Mouse (Mus musculus) adrenal gland, postnatal 25 days (tissue): ENCODE data around the gene Rex1bd. TPM values are rescaled to one million over a fixed set of nuclear protein-coding genes. Genes with fewer than 3 reads are reported as not detected.
"Not testable (repeated sequence)": the region's sequence is repeated elsewhere in the genome, so short reads cannot be mapped to it uniquely, and the experiment has no call there.

ENCODE experiments used
- DNase-seq: peaks from one replicate; pipeline ENCODE4 v3.0.0; 2021; ENCODE audit warnings: mixed read lengths
- total RNA-seq: library from RNA; stranded (reverse); gene quantifications from 2 replicates; pipeline ENCODE4 v1.2.3, GENCODE M21; 2021

Gene Rex1bd
- total RNA-seq, 1 experiment from 2014 or later, result 158 TPM

DNA sequence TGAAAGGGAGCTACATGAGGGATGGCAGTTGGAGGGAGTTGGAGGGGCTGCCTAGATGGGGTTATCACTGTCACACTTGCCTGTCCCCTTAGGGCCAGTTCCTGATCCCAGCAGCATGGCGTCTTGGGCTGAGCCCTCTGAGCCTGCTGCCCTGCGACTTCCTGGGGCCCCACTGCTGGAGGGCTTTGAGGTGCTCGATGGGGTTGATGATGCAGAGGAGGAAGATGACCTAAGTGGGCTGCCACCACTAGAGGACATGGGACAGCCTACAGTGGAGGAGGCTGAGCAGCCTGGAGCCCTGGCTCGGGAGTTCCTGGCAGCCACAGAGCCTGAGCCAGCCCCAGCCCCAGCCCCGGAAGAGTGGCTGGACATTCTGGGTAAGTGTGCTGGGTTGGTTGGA, 22.7 kb upstream of the Rex1bd start:
- no peak for DNase-seq

GRCm38 (mm10) chr8:70528182-70528797, 21.7 kb upstream of the Rex1bd start:
- DNase-seq, result no peak

DNA sequence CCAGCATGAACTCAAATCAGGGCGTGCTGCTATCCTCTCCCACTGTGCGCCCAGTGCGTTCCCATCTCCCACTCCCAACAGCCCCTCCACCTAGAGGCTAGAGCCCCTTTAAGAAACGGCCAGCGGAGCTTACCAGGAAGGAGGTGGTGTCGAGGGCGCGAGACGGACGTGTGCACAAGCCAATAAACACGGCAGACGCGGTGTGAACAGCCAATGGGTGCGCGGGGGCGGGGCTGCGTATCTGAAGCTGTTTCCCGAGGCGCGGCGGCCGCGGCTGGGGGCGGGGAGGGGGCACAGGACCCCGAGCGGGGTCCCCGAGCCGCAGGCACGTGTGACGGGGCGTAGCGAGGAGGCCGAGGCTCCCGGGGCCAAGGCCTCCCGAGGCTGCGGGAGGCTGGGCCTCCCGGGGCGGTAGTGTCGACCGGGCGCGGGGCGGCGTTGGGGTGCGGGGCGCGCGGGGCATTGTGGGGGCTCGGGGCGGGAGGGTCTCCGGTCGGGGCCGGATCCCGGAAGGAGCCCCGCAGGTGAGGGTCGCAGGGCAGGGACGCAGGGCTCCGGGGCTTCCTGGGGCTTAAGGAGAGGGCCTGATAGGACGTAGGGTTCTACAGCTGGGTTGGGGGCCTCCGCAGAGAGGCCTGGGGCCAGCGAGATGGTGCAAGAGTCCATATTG, 21.1 kb upstream of the Rex1bd start, which contains the start of the genes Fkbp8 and Kxd1:
Fkbp8 (plus strand) TSS at position 213 of the 670 bp plus-strand sequence.
Kxd1 (minus strand) TSS at position 445 of the 670 bp plus-strand sequence.
- peak; percentile 97 for DNase-seq

- DNase-seq, result no peak
Measured at GRCm38 (mm10) chr8:70527111-70527511, 20.6 kb upstream of the Rex1bd start.

DNA sequence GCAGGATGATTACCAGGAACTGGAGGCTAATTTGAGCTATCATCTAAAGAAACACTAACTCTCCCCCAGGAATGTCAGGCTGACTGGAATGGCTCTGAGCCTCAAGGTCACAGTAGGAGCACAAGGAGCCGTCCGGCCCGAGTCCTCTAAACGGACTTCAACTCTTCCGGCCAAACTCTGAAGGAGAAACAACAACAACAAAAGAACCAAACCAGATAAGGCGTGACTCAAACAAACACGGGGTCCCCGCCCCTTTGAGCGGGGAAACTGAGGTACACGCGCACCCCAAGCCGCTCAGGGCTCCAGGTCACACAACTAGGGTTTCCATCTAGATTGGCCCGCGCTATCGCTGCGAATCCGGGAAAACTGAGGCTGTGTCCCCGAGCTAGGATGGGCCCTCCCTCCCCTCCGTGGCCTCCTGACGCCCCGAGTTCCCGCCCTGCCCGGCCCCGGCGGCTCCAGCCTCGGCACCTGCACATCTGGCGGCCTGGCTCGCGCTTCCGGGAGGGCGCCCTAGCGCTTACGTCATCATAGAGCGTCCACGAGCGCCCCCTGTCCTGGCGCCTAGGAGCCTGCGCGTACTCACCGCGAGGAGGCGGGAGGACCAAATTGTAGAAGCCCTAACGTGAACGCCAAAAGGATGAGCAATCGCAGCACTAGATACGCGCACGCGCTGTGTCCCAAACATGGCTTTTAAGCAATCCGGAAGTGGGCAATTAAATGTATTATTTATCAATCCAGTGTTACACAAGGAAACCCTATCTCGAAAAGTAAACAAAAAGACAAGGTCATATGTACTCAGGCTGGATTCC, 16.2 kb upstream of the Rex1bd start:
- peak; percentile 94 for DNase-seq

DNA sequence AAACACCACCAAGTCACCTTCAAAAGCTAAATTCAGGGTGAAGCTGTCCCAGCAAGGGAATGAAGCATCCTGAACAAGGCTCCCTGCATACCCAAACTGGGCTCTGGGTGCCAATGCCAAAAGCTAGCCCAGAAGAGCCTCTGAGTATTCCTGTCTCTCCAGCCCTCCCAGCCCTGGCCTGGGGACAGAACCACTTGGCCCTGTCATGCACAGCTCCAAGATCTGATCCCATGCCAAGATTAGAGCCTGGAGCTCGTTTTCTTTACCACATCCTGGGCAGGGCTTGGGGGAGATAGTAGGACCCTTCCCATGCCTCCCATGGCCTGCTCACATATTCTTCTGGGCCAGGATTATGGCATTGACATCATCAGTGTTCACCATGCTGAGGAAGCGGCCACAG, 13.1 kb upstream of the Rex1bd start:
- DNase-seq, result no peak

DNA sequence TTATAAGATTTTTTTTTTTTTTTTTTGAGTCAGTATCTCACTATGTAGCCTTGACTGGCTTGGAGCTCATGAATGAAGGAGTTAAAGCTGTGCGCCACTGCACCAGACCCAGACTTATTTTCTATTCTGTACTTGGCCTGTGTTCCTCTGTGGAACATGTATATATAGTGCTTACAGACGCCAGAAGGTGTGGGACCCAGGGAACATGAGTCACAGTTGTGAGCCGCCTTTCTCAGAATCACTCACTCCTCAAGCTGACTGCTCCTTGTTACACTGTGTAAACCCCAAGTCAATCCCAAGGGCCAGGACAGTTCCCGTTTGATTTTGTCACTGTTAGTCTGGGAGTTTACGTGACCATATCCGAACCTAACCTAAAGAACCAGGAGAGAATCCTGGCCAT, 12.5 kb upstream of the Rex1bd start:
- no peak for DNase-seq

DNA sequence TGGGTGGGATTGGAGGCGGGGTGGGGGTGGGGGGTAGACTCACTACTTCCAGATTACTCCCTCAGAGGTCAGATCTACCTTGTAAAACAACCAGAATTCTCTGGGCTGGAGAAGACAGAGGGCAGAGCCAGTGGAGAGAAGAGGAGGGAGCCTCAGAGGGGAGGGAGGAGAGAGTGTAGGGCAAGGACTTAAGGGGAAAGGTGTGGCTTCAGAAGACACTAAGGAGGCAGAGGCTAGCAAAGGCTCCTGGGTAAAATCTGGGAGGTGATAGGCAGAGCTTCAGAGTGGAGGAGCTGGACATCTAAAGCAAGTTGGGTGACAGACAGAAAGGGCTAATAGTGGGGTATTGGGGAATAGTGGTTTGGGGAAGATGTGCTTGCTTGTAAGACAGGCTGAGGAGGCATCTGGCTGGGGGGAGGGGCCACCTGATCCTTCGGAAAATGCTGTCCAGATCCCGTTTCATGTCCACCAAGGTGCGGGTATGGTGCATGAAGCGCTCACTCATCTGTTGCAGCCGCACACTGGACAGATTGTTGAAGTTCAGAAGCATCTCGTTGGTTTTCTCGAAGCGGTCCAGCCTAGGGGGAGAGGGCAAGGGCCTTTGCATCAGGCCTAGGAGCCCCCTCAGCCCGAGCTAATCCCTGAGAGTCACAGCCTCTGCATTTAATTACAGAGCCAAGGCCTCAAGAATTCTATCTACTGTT, 11.5 kb upstream of the Rex1bd start:
- DNase-seq, result no peak

DNA sequence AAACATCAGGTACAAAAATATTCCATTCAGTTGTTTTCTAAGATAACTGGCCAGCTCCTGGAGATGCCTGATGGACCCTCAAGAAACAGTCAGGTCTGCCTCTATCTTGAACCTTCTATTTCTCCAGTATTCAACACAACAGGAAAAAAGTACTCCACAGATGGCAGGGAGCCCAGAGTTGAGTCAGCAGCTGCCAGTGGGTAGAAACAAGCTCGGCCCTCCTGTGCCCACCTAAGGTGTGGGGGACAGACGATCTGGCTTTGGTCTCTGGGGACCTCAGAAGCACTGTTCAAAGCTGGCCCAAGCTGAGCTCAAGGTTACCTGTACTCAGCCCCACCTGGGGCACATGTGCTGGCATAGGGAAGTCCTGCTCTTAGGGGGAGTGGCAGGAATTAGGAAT, 6.9 kb upstream of the Rex1bd start:
- peak; percentile 83 for DNase-seq

DNA sequence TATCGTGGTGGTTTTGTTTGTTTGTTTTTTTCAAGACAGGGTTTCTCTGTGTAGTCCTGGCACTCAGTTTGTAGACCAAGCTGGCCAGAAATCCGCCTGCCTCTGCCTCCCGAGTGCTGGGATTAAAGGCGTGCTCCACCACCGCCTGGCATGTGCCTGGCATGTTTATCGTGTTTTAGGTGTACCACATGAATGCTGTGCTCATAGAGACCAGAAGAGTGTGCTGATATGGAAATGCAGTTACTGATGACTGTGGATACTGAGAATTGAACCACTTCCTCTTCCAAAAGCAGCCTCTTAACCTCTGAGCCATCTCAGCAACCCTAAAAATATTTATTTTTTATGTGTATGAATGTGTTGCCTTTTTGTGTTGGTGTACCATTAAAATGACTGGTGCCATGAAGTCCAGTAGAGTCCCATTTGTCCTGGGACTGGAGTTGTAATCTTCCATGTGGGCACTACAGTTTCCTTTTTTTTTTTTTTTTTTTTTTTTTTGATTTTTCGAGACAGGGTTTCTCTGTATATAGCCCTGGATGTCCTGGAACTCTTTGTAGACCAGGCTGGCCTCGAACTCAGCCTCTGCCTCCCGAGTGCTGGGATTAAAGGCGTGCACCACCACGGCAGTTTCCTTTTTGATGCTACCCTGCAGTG, 5.8 kb upstream of the Rex1bd start:
- DNase-seq, result no peak

DNA sequence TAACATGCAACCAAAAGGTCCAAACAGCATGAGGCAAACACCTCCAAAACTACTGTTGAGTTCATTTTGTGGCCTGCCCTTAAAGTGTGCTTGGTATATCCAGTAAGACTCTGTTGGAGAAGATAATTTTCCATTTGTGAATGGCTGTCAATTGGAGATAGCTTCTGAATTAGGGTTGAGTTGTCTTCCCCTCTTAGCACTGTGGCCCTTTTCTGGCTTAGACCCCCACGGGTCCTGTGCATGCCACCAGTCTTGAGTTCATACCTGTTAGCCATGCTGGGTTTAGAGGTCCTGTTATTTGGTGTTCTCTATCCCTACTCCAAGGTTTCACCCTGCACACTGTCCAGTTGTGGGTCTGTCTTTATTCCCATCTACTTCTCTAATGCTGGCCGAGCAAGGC, 5.2 kb upstream of the Rex1bd start:
- no peak for DNase-seq

- not testable (repeated sequence) for DNase-seq
Measured at GRCm38 (mm10) chr8:70511174-70511573, 4.6 kb upstream of the Rex1bd start.

GRCm38 (mm10) chr8:70510228-70510915, 3.8 kb upstream of the Rex1bd start, which contains the start of gene Uba52:
Uba52 (minus strand) TSS chr8:70510801.
- DNase-seq, result peak; percentile 96

GRCm38 (mm10) chr8:70509281-70509952, 2.9 kb upstream of the Rex1bd start:
- DNase-seq, result no peak

GRCm38 (mm10) chr8:70507027-70507393, 458 bp upstream of the Rex1bd start:
- no peak for DNase-seq

GRCm38 (mm10) chr8:70505698-70506327, 739 bp downstream of the Rex1bd start:
- peak; percentile 38 for DNase-seq

DNA sequence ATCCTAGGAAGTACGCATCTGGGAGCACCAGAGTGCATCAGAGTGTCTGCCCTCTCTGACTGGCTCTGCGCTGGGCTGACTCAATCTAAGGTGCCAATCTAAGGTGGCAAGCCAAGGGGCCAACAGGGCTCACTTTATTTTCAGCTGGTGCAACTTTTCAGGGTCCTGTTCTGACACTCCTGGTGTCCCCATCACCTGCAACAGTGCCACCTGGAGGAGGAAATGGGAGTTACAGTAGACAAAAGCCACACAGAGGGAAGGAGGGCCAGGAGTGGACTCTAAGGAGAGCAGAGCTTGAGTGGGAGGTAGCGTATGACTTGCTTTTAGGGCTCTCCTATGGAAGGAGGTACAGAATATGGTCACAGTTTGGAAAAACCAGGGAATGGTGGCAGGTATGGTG, 1.7 kb downstream of the Rex1bd start:
- DNase-seq, result peak; percentile 72

GRCm38 (mm10) chr8:70504291-70504716, 2.2 kb downstream of the Rex1bd start:
- DNase-seq, result peak; percentile 65

DNA sequence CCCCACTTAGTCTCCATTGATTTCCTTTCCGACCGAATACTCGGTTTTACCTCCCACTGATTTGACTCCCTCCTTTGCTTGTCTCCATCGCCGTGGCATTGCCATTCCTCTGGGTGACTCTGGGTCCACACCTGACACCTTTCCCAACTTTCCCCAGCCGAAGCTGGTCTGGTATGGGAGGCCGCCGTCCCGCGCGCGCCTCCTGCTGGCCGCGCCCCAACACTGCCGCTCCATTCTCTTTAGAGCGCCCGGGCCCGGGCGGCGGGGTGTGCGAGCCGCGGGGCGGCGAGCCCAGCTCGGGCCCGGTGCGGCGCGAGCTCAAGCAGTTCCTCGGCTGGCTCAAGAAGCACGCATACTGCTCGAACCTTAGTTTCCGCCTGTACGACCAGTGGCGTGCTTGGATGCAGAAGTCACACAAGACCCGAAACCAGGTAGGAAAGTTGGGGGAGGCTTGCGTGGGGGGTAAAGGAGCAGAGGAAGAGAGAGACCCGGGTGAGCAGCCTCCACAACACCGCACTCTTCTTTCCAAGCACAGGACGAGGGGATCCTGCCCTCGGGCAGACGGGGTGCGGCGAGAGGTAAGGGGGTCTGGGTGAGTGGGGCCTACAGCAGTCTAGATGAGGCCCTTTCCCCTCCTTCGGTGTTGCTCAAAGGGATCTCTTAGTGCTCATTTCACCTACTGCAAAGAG, 3.3 kb downstream of the Rex1bd start:
- peak; percentile 62 for DNase-seq

DNA sequence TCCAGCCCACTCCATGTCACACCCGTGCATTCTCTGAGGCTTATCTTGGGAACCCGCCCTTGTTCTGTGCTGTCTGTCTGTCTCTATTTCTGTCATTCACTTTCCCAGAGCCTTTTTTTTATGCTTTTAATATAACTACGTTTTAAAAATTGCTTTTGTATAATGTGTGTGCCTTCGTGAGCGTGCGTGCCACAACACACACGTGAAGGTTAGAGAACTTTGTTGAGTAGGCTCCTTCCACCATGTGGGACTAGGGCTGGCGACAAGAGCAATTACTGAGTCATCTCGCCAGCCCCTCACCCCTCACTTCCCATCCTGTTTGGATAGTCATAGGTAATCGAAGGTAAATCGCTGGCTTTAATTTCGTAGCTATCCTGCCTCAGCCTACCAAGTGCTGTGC, 4.0 kb downstream of the Rex1bd start:
- no peak for DNase-seq
